Mouse (Mus musculus) forebrain, embryonic 16.5 days (tissue): ENCODE measurements around the gene Gm21987. TPM values are rescaled to one million over a fixed set of nuclear protein-coding genes. Genes with fewer than 3 reads are reported as not detected.

Source experiments
- ATAC-seq: fragments of 200-750 bp; cut with Nextera tagmentation; 2 replicates; pipeline ENCODE4 v1.8.0; 2017; ENCODE audit warnings: mild to moderate bottlenecking, moderate library complexity
- H3K27ac ChIP-seq: fragments of 300-500 bp; sonication (generic); 2 replicates; pipeline ENCODE4 v1.5.1; 2014; ENCODE audit warnings: low read length, control low read depth
- H3K27me3 ChIP-seq: fragments of 300-500 bp; sonication (generic); replicated peaks from 2 replicates; pipeline ENCODE4 v1.6.1; 2014; ENCODE audit warnings: low read length; ENCODE audit not compliant: control insufficient read depth, insufficient read depth
- H3K36me3 ChIP-seq: fragments of 300-500 bp; sonication (generic); 2 replicates; pipeline ENCODE4 v1.6.1; 2014; ENCODE audit not compliant: control insufficient read depth, insufficient read depth
- H3K4me1 ChIP-seq: fragments of 300-500 bp; sonication (generic); replicated peaks from 2 replicates; pipeline ENCODE4 v1.6.1; 2014; ENCODE audit warnings: low read length; ENCODE audit not compliant: control insufficient read depth, insufficient read depth
- H3K4me2 ChIP-seq: fragments of 300-500 bp; sonication (generic); 2 replicates; pipeline ENCODE4 v1.6.1; 2014; ENCODE audit warnings: mild to moderate bottlenecking, low read length, control low read depth
- H3K4me3 ChIP-seq: fragments of 300-500 bp; sonication (generic); replicated peaks from 2 replicates; pipeline ENCODE4 v1.5.1; 2014; ENCODE audit warnings: mild to moderate bottlenecking, low read length, control low read depth
- H3K9ac ChIP-seq: fragments of 300-500 bp; sonication (generic); replicated peaks from 2 replicates; pipeline ENCODE4 v1.6.1; 2014; ENCODE audit warnings: low read depth, low read length, control low read depth
- H3K9me3 ChIP-seq: fragments of 300-500 bp; sonication (generic); 2 replicates; pipeline ENCODE4 v1.6.1; 2016; ENCODE audit warnings: low read length; ENCODE audit not compliant: control insufficient read depth
- WGBS: fragments of 180-500 bp; shearing (Covaris S2); extraction: QIAGEN DNeasy Blood & Tissue Kit; methylation state at CpG from one replicate; pipeline ENCODE4 v1.1.7; 2014; 5-methylcytosine and 5-hydroxymethylcytosine counted together
- polyA plus RNA-seq: library from polyadenylated mRNA; unstranded; fragments of >200 nt; fragmentation: Nextera tagmentation; extraction: Ambion mirVana; gene quantifications from 2 replicates; pipeline ENCODE4 v1.2.1, GENCODE M21; 2015

Gene Gm21987
- polyA plus RNA-seq, 1 experiment from 2014 or later = not detected

GRCm38 (mm10) chr16:38394191-38394618 lies 47.4 kb downstream of the Gm21987 start:
- no peak overlapping the region for H3K4me3 ChIP-seq
- no peak overlapping the region for H3K27ac ChIP-seq
- no peak overlapping the region for H3K9ac ChIP-seq
- H3K36me3 ChIP-seq = no peaks in the 10 kb centered on the region
- ATAC-seq = no peak
- no peak overlapping the region for H3K4me2 ChIP-seq
- H3K4me1 ChIP-seq = peaks cover 2% of the 10 kb centered on the region
- 81% methylated on average over 8 of the region's 8 CpGs for WGBS
- H3K27me3 ChIP-seq = no peaks in the 10 kb centered on the region
- H3K9me3 ChIP-seq = no peaks in the 10 kb centered on the region

GRCm38 (mm10) chr16:38395060-38395730 lies 48.4 kb downstream of the Gm21987 start:
- Histone ChIP-seq H3K4me3 (no peak overlapping the region), H3K4me1 (peaks cover 12% of the 10 kb centered on the region), H3K27ac (no peak overlapping the region), H3K27me3 (no peaks in the 10 kb centered on the region), H3K36me3 (no peaks in the 10 kb centered on the region), H3K9ac (no peak overlapping the region), H3K4me2 (no peak overlapping the region), H3K9me3 (no peaks in the 10 kb centered on the region)
- no peak for ATAC-seq
- WGBS = 72% methylated on average over 6 of the region's 6 CpGs

- H3K9me3 ChIP-seq = no peaks in the 10 kb centered on the region
- H3K9ac ChIP-seq = no peak overlapping the region
- no peaks in the 10 kb centered on the region for H3K27me3 ChIP-seq
- H3K36me3 ChIP-seq = no peaks in the 10 kb centered on the region
- no peak overlapping the region for H3K4me3 ChIP-seq
- 60% methylated on average over 13 of the region's 13 CpGs for WGBS
- no peak overlapping the region for H3K27ac ChIP-seq
- no peak for ATAC-seq
- peaks cover 14% of the 10 kb centered on the region for H3K4me1 ChIP-seq
- H3K4me2 ChIP-seq = no peak overlapping the region
Observed at GRCm38 (mm10) chr16:38396155-38396554, 49.3 kb downstream of the Gm21987 start.

- H3K4me1 ChIP-seq = peaks cover 14% of the 10 kb centered on the region
- WGBS = 91% methylated on average over 6 of the region's 6 CpGs
- H3K9me3 ChIP-seq = no peaks in the 10 kb centered on the region
- no peak for ATAC-seq
- H3K27ac ChIP-seq = no peak overlapping the region
- no peaks in the 10 kb centered on the region for H3K27me3 ChIP-seq
- H3K9ac ChIP-seq = no peak overlapping the region
- H3K36me3 ChIP-seq = no peaks in the 10 kb centered on the region
- H3K4me3 ChIP-seq = no peak overlapping the region
- no peak overlapping the region for H3K4me2 ChIP-seq
Observed at GRCm38 (mm10) chr16:38398266-38398665, 51.4 kb downstream of the Gm21987 start.

GRCm38 (mm10) chr16:38399076-38399475 lies 52.2 kb downstream of the Gm21987 start:
- Histone ChIP-seq H3K4me1 (peaks cover 14% of the 10 kb centered on the region), H3K27ac (no peak overlapping the region), H3K4me2 (peak overlapping the region; percentile 60), H3K9ac (peak overlapping the region; percentile 49), H3K36me3 (no peaks in the 10 kb centered on the region), H3K9me3 (no peaks in the 10 kb centered on the region), H3K4me3 (no peak overlapping the region), H3K27me3 (no peaks in the 10 kb centered on the region)
- no peak; the same call in 1 of the 2 replicates for ATAC-seq
- 80% methylated on average over 3 of the region's 3 CpGs for WGBS

GRCm38 (mm10) chr16:38399531-38400231 lies 52.8 kb downstream of the Gm21987 start:
- no peaks in the 10 kb centered on the region for H3K36me3 ChIP-seq
- 10% methylated on average over 17 of the region's 17 CpGs for WGBS

GRCm38 (mm10) chr16:38400311-38400960 lies 53.6 kb downstream of the Gm21987 start:
- Histone ChIP-seq H3K27me3 (no peaks in the 10 kb centered on the region), H3K9ac (peak overlapping the region; percentile 49), H3K9me3 (no peaks in the 10 kb centered on the region), H3K4me3 (peak overlapping the region; percentile 43), H3K36me3 (no peaks in the 10 kb centered on the region), H3K4me2 (peak overlapping the region; percentile 60), H3K4me1 (peaks cover 14% of the 10 kb centered on the region), H3K27ac (no peak overlapping the region; the same call in 1 of the 2 replicates)
- peak; percentile 29; the same call in 1 of the 2 replicates for ATAC-seq
- 78% methylated on average over 9 of the region's 9 CpGs for WGBS

More at GRCm38 (mm10) chr16:38399531-38400231, 52.8 kb downstream of the Gm21987 start:
- peak overlapping the region; percentile 57 for H3K27ac ChIP-seq
- H3K9ac ChIP-seq = peak overlapping the region; percentile 49
- H3K9me3 ChIP-seq = no peaks in the 10 kb centered on the region
- peak overlapping the region; percentile 43 for H3K4me3 ChIP-seq
- peak; percentile 99 for ATAC-seq
- H3K4me1 ChIP-seq = peaks cover 14% of the 10 kb centered on the region
- H3K4me2 ChIP-seq = peak overlapping the region; percentile 60
- H3K27me3 ChIP-seq = no peaks in the 10 kb centered on the region

- 78% methylated on average over 6 of the region's 6 CpGs for WGBS
- Histone ChIP-seq H3K9me3 (no peaks in the 10 kb centered on the region), H3K27ac (no peak overlapping the region), H3K9ac (no peak overlapping the region), H3K36me3 (no peaks in the 10 kb centered on the region), H3K4me1 (peaks cover 14% of the 10 kb centered on the region), H3K4me2 (no peak overlapping the region), H3K4me3 (no peak overlapping the region), H3K27me3 (no peaks in the 10 kb centered on the region)
- ATAC-seq = no peak
Observed at GRCm38 (mm10) chr16:38401468-38401867, 54.6 kb downstream of the Gm21987 start.

- Histone ChIP-seq H3K4me2 (no peak overlapping the region), H3K27me3 (no peaks in the 10 kb centered on the region), H3K27ac (no peak overlapping the region), H3K4me1 (peaks cover 14% of the 10 kb centered on the region), H3K9me3 (no peaks in the 10 kb centered on the region), H3K36me3 (no peaks in the 10 kb centered on the region), H3K9ac (no peak overlapping the region), H3K4me3 (no peak overlapping the region)
- no peak for ATAC-seq
- 94% methylated on average over 7 of the region's 7 CpGs for WGBS
Observed at GRCm38 (mm10) chr16:38403639-38404038, 56.8 kb downstream of the Gm21987 start.
